Mouse (Mus musculus) cerebellum, adult 2 months (tissue): ENCODE measurements around the gene Ms4a4d.
"Not testable (repeated sequence)": the region's sequence is repeated elsewhere in the genome, so short reads cannot be mapped to it uniquely, and the experiment has no call there.

Experiments
- CTCF ChIP-seq: fragments of 200-500 bp; IDR thresholded peaks from 2 replicates; pipeline ENCODE4 v1.5.1; 2011; ENCODE audit warnings: low read depth, mild to moderate bottlenecking, control low read depth, low read length, moderate library complexity, borderline replicate concordance; ENCODE audit not compliant: insufficient read depth
- POLR2A ChIP-seq: fragments of 200-500 bp; IDR thresholded peaks from 2 replicates; pipeline ENCODE4 v1.6.1; 2011; ENCODE audit warnings: low read length, control low read depth, borderline replicate concordance; ENCODE audit not compliant: insufficient read depth

DNA sequence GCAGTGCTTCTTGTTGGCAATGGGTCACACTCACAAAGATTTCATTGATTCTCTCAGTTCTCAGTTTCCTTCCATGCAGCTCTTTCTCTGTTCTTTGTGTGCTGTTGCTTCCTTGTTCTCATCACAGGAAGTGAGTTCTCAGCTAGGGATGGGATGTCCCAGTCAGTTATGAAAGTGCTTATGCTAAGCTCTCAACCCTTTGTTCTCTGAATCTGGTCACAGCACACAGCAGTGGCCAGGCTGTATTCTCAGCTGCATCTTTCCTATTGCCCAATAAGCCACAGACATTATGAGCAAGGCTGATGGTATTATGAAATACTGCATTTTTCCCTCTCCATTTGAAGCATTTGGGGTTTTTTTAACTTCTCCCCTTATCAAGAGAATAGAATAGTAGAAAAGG lies 23.0 kb downstream of the Ms4a4d start:
- TF ChIP-seq CTCF, POLR2A: not testable (repeated sequence)
